Comparison of ENCODE assay signal across 15 mouse cellular contexts in the genomic region with DNA sequence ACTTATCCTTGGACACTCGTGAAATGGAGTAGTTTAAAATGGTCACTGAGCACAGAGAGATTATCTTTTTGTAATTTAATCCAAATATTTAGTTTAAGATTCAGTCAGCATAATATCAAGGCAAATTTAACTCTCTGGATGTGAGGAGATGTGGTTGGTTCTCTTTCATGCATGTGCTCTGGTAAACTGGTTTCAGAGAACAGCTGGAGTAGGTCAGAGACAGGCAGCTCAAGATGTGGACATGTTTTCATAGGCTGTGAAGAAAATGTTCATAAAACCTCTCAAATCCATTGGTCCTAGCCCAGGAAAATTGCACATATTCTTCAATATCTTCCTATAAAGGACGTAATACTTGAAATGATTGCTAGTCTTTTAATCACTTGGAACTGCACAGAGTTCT.
"Had no signal": no experiment of that assay in that cellular context is flagged by ENCODE, and none has a peak within 500 bp of the region (broad histone marks: within the 10 kb centered on the region; RNA-seq: fewer than 3 reads in every experiment).

No protein-coding gene starts in this region.

- H3K36me3 ChIP-seq: liver, embryonic 13.5 days; liver, embryonic 15.5 days; midbrain, embryonic 13.5 days; midbrain, embryonic 15.5 days; neural tube, embryonic 12.5 days had no signal

- H3K4me3 ChIP-seq: liver, embryonic 13.5 days; liver, embryonic 15.5 days; megakaryocyte, embryonic 14.5 days; midbrain, embryonic 13.5 days; midbrain, embryonic 15.5 days; neural tube, embryonic 12.5 days had no signal

- ATAC-seq: liver, postnatal 0 days; midbrain, embryonic 13.5 days; midbrain, embryonic 15.5 days had no signal

- H3K9me3 ChIP-seq: liver, embryonic 13.5 days; liver, embryonic 15.5 days; megakaryocyte, embryonic 14.5 days; midbrain, embryonic 13.5 days; midbrain, embryonic 15.5 days; neural tube, embryonic 12.5 days had no signal

- DNase-seq: liver; liver, embryonic 13.5 days; liver, postnatal 0 days; right cerebral cortex, postnatal 14 days; thymus, adult 2 months; thymus, postnatal 25 days; thymus, postnatal 4 days had no signal

- H3K9ac ChIP-seq: liver, embryonic 13.5 days; liver, embryonic 15.5 days; liver, postnatal 0 days; midbrain, embryonic 13.5 days; midbrain, embryonic 15.5 days; neural tube, embryonic 12.5 days had no signal

- H3K27me3 ChIP-seq: liver, embryonic 13.5 days; liver, embryonic 15.5 days; megakaryocyte, embryonic 14.5 days; midbrain, embryonic 13.5 days; midbrain, embryonic 15.5 days; neural tube, embryonic 12.5 days had no signal

- H3K4me2 ChIP-seq: liver, embryonic 11.5 days; liver, embryonic 13.5 days; liver, embryonic 15.5 days; midbrain, embryonic 11.5 days; midbrain, embryonic 13.5 days; midbrain, embryonic 15.5 days; neural tube, embryonic 12.5 days had no signal

- H3K4me1 ChIP-seq: liver, embryonic 13.5 days; liver, embryonic 15.5 days; megakaryocyte, embryonic 14.5 days; midbrain, embryonic 13.5 days; midbrain, embryonic 15.5 days; neural tube, embryonic 12.5 days had no signal

- H3K27ac ChIP-seq: liver, embryonic 13.5 days; liver, embryonic 15.5 days; macrophage; midbrain, embryonic 13.5 days; midbrain, embryonic 15.5 days; neural tube, embryonic 12.5 days had no signal
